Mouse (Mus musculus) embryonic fibroblast, embryonic 13.5 days (primary cell): ENCODE data around the gene Emp1.

Experiments
- CTCF ChIP-seq: IDR thresholded peaks from 2 replicates; pipeline ENCODE4 v1.5.1; 2011; ENCODE audit warnings: mild to moderate bottlenecking, control low read depth, low read length, moderate library complexity, borderline replicate concordance; ENCODE audit not compliant: insufficient read depth
- POLR2A ChIP-seq: IDR thresholded peaks from 2 replicates; pipeline ENCODE4 v1.6.1; 2011; ENCODE audit warnings: low read depth, mild to moderate bottlenecking, control low read depth, low read length, moderate library complexity

- TF ChIP-seq CTCF (no peak), POLR2A (no peak)
Observed at GRCm38 (mm10) chr6:135377583-135378319, 15.4 kb downstream of the Emp1 start.
